Mouse (Mus musculus) inflammation-experienced regulatory T-cells, adult 6 months (primary cell): ENCODE results near the gene Usp36. TPM values are rescaled to one million over a fixed set of nuclear protein-coding genes. Genes with fewer than 3 reads are reported as not detected.

ENCODE experiments used
- ATAC-seq: one replicate; pipeline ENCODE4 v1.8.0; 2017
- polyA plus RNA-seq, 3 experiments: library from polyadenylated mRNA; unstranded; fragments of 100-300 nt; shearing (Covaris generic); gene quantifications; one replicate each; pipeline ENCODE4 v1.2.1; 2017

Usp36 gene
- polyA plus RNA-seq, 3 experiments from 2014 or later, result 14.3 to 24.4 (median 22.5) TPM

DNA sequence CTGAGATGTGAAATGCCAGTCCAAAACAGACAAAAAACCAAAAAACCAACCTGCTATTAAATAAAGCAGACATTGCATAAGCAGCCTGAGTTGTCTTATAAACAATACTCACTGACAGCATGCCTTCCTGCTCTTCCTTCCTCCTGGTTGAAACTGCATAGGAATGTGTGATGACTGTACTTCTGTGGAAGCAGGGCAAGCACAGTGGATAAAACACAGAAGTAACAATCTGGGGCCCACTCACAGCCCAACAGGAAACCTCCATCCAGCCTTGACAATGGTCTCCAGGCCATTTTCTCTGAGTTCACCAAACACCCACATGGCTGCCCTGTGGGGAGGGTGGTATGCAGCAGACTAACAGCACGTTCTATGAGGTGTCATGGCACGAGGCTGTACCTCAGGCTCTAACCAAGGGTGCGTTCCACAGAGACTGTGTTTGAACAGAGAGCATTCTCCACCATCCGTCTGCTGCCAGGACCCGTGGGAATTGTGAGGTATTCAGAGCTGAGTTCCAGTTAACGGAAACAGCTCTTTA, 67.6 kb downstream of the Usp36 start:
- peak; percentile 8 for ATAC-seq

DNA sequence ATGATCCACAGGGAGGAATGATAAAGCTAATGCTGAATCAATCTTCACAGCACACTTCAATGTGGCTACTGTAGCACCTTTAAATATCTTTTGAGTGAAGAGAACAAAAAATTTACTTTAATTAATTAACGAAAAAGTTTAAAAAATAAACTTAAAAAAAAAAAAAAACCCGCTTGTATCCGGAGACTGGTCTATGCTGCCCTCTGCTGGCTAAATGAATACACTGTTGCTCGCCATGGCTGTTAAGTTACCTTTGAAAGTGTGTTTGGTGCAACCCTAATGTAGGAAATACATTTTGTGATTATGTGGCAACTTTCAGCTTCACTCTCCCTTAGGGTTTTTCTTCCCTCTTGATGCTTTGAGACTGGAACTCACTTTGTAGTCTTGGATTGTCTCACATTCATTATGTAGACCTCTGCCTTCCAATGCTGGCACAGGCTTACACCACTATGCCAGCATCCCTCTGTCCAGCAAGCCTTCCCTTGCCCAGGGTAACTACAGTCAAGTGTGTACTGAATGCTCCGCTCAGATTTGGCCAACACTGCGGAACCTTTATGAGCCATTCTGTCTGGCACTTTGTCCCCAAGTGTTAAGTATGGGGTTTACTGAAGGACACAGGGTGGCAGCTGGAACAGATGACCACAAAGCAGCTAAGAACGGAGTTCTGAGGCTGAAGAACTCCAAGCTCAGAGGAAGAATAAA, 69.3 kb downstream of the Usp36 start:
- ATAC-seq, result peak; percentile 39

DNA sequence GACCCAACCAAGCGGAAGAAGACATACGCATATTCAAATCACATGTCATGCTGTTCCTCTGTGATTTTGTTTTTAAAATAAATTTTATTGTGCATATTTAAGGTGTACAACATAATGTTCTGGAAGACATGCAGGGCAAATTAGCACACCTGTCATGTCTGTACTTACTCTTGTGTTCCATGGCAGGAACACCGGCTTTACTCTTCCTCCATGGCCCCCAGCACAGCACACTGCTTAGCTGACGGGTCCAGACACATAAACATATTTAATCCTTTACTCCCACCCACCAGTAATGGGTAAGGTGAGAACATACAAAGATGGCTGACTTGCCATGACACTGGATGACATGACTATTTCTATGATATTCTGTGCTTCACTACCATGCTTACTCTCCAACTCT, 71.0 kb downstream of the Usp36 start:
- no peak for ATAC-seq

DNA sequence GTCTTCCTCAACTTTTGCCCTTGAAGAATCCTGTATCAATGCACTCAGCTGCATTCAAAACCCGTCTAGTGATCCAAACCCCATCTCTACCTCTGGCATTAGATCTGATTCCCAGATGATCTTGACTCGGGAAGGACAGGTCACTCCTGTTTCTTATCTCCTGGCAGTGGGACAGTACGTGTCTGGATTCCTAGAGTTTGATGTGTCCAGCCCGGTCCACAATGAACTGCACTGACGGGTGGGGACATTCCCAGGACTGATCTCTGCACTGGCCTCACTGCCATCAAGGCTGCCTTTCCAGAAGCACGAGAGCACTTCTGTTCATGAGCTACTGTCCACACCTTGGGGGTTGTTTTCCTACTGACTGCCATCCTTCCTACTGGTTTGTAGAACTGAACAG, 73.6 kb downstream of the Usp36 start:
- no peak for ATAC-seq

DNA sequence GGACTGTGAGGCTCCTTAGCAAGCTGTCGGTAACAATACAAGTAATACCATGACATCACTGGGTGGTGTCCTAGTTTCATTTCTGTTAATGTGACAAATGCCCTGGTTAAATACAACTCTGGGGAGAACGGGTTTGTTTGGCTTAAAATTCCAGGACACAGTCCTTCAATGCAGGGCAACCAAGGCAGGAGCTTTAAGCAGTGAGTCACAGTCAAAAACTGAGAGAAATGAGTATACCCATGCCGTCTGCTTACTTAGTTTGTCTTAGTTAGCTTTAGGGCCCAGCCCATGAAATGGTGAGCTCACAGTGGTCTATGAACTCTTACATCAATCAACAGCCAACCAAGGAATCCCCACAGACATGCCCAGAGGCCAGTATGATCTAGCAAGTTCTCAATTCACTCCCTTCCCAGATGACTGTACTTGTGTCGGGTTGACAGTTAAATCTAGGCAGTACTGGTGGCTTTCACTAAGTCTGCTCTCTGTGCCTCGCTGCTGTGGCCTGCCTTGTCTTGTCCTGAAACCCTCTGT, 74.1 kb downstream of the Usp36 start:
- peak; percentile 18 for ATAC-seq

DNA sequence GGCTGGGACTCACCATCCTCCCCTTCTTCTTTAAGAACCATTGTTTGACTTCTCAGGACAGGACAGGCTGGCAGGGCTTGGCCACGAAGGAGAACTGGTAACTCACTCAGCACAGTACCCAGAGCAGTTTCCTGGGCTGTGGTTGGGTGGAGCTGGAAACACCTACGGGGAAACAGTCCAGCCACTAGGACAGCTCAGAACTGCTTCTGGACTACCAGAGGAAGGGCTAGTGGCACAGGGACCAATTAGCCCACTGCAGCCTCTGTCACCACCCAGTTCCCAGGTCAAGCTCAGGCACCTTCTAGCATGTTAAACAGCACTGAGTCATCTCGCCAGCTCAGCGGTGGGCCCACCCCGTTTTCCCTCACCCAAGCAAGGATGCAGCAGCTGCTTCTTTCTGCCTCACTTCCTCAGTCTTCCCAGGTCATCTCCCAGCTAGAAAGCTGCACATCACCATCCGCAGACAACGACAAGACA, 77.4 kb downstream of the Usp36 start:
- ATAC-seq, result no peak

DNA sequence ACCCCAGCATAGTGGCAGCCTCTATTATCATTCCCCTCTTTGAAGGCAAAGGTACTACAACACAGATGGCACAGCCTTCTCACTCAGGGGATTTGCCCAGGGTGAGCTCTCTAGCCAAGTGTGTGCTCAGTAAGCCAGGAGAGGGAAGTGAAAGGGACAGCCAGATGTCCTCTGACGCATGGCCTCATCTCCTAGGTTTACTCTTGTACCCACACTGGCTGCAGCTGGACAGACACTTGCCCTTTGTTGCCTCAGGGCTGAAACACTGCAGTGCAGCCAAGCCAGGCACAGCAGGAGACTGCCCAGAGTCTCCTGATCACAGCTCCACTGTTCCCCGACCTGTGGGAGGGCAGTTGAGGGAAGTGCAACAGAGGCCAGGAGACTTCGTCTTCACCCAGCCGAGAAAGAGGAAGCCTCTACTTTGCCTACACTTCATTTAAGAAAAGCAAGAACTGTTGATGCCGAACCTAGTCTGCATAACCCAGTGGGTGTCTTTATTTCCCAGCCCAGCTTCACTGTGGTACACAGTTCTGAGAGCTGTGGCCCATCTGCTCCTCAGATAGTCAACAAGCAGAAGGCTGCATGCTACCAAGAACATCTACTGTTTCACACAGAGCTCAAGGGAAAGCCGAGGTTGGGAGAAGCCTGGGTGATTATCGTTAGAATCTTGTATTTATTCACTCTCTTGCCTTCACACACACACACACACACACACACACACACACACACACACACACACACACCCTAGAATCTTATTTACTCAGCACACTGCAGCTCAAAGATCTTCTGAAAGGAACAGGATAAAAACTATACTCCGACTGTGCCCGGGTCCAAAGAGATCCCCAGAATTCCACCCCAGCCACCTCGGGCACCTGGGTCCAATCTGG, 78.1 kb downstream of the Usp36 start:
- ATAC-seq, result peak; percentile 4

DNA sequence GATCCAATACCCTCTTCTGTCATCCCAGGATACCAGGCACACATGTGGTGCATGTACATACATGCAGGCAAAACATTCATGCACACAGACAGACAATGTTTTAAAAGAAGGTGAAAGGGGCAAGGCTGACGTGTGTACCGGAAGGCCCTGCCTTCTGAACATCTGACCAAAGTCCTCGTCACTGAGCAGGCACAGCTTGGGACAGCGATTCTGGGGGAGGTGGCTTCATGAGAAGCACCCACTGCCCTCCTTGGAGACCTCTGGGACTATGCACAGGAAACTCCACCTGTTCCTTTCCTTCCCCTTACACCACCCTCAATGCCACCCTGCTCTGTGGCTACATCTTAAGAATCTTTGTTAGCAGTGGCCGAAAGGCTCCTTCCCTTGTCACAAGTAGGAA, 79.1 kb downstream of the Usp36 start:
- no peak for ATAC-seq

DNA sequence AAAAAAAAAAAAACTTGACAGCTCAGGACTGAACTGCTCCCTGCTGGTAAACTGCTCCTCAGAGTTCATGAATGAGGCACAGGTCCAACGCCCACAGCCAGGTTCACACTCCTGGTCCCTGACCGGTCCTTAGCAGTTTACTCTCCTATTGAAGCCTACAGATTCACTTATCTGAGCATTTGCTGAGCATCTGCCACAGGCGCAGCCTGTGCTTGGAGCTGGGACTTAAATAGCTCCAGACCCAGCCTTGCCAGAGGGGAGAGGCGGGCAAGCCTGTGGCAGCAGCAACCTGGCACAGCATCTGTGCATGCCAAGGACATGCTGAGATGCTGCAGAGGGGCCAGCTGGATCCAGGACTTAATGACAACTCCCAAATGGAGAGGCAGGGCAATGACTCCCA, 79.9 kb downstream of the Usp36 start:
- ATAC-seq, result no peak

Other genes with a start within 250 kb of the Usp36 start
- under 1 TPM; 0.11 to 0.73 (median 0.60) TPM for gene Dnah17, start 159.6 kb downstream of the Usp36 start, polyA plus RNA-seq
- gene Cyth1, start 41.7 kb downstream of the Usp36 start, polyA plus RNA-seq, result 10 to 100 TPM; 33.8 to 51.6 (median 41.7) TPM
- under 1 TPM in 2 of 3 experiments, not detected in 1; 0.28 to 0.29 TPM for gene Cep295nl, start 52.3 kb upstream of the Usp36 start, polyA plus RNA-seq
- 10 to 100 TPM in 2 of 3 experiments, 1 to 10 TPM in 1; 6.1 to 17.3 (median 16.4) TPM for gene Timp2, start 65.5 kb upstream of the Usp36 start, polyA plus RNA-seq
- gene Lgals3bp, start 111.8 kb upstream of the Usp36 start, polyA plus RNA-seq, result 100 to 1,000 TPM in 2 of 3 experiments, 10 to 100 TPM in 1; 86.5 to 166 (median 133) TPM
- gene Cant1, start 128.8 kb upstream of the Usp36 start, polyA plus RNA-seq, result 10 to 100 TPM; 23.6 to 35.7 (median 25.1) TPM
- gene C1qtnf1, start 138.0 kb upstream of the Usp36 start, polyA plus RNA-seq, result not detected
- gene Engase, start 186.6 kb upstream of the Usp36 start, polyA plus RNA-seq, result 1 to 10 TPM; 1.7 to 1.9 (median 1.9) TPM